Mouse (Mus musculus) forebrain, embryonic 12.5 days (tissue): ENCODE measurements around the gene Stk24. TPM values are rescaled to one million over a fixed set of nuclear protein-coding genes. Genes with fewer than 3 reads are reported as not detected.

Source experiments
- ATAC-seq: fragments of 200-750 bp; cut with Nextera tagmentation; 2 replicates; pipeline ENCODE4 v1.8.0; 2017; ENCODE audit warnings: moderate TSS enrichment; ENCODE audit not compliant: low FRiP score
- H3K27ac ChIP-seq: fragments of 300-500 bp; sonication (generic); 2 replicates; pipeline ENCODE4 v1.5.1; 2016; ENCODE audit warnings: mild to moderate bottlenecking
- H3K27me3 ChIP-seq: fragments of 300-500 bp; sonication (generic); 2 replicates; pipeline ENCODE4 v1.6.1; 2016; ENCODE audit warnings: mild to moderate bottlenecking
- H3K36me3 ChIP-seq: fragments of 300-500 bp; sonication (generic); replicated peaks from 2 replicates; pipeline ENCODE4 v1.6.1; 2016; ENCODE audit warnings: mild to moderate bottlenecking
- H3K4me1 ChIP-seq: fragments of 300-500 bp; sonication (generic); 2 replicates; pipeline ENCODE4 v1.6.1; 2016
- H3K4me2 ChIP-seq: fragments of 300-500 bp; sonication (generic); 2 replicates; pipeline ENCODE4 v1.6.1; 2016; ENCODE audit warnings: mild to moderate bottlenecking, moderate library complexity
- H3K4me3 ChIP-seq: fragments of 300-500 bp; sonication (generic); replicated peaks from 2 replicates; pipeline ENCODE4 v1.5.1; 2016; ENCODE audit warnings: mild to moderate bottlenecking
- H3K9ac ChIP-seq: fragments of 300-500 bp; sonication (generic); 2 replicates; pipeline ENCODE4 v1.6.1; 2016; ENCODE audit warnings: mild to moderate bottlenecking
- H3K9me3 ChIP-seq: fragments of 300-500 bp; sonication (generic); 2 replicates; pipeline ENCODE4 v1.6.1; 2016
- WGBS: fragments of 180-500 bp; shearing (Covaris S2); methylation state at CpG from one replicate; pipeline ENCODE4 v1.1.7; 2016; 5-methylcytosine and 5-hydroxymethylcytosine counted together
- polyA plus RNA-seq: library from polyadenylated mRNA; unstranded; fragments of >200 nt; fragmentation: Nextera tagmentation; extraction: Ambion mirVana; gene quantifications from 2 replicates; pipeline ENCODE4 v1.2.1, GENCODE M21; 2016

Gene Stk24
- polyA plus RNA-seq, 1 experiment from 2014 or later: 41.3 TPM

- Histone ChIP-seq H3K9ac (no peak overlapping the region), H3K27me3 (no peaks in the 10 kb centered on the region), H3K36me3 (peaks cover 14% of the 10 kb centered on the region; the same call in 1 of the 2 replicates), H3K4me2 (no peak overlapping the region), H3K4me3 (no peak overlapping the region), H3K4me1 (peaks cover 18% of the 10 kb centered on the region), H3K27ac (no peak overlapping the region), H3K9me3 (0 out of 2 replicates have a peak, but pooled peaks cover 3% of the 10 kb centered on the region)
- 59% methylated on average over 3 of the region's 3 CpGs for WGBS
- no peak for ATAC-seq
Observed at GRCm38 (mm10) chr14:121359015-121359414, 20.8 kb downstream of the Stk24 start.

GRCm38 (mm10) chr14:121358327-121358726 lies 21.5 kb downstream of the Stk24 start:
- ATAC-seq: no peak
- 89% methylated on average over 1 of the region's 1 CpGs for WGBS
- H3K4me1 ChIP-seq: peaks cover 18% of the 10 kb centered on the region

DNA sequence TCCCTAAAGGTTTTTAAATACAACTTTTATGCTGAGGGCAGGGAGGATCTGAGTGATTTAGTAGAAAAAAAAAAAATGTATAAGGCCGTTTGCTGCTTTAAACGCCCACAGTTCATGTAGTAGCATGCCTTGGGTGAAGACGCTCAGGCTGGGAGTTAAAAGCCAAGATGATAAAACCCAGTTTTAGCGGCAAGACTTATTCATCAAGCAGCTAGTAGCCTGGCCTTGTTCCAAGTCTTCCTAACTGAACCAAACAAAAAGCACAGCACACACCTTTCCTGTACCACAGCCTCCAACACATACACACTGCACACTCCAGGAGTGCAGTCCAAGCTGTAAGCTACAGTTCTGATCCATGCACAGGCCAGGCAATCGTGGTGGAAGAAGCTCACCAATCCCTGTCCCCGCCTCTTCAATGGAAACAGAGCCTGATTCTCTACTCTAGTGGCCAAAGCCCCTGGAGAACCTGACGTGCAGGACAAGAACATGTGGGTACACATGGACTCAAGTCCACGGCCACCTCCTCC lies 23.4 kb downstream of the Stk24 start:
- Histone ChIP-seq H3K4me1 (peaks cover 18% of the 10 kb centered on the region), H3K36me3 (peaks cover 3% of the 10 kb centered on the region; the same call in 1 of the 2 replicates), H3K27ac (no peak overlapping the region), H3K9ac (no peak overlapping the region), H3K27me3 (no peaks in the 10 kb centered on the region), H3K4me2 (no peak overlapping the region), H3K9me3 (no peaks in the 10 kb centered on the region), H3K4me3 (no peak overlapping the region)
- ATAC-seq: no peak
- 87% methylated on average over 8 of the region's 8 CpGs for WGBS

More at GRCm38 (mm10) chr14:121358327-121358726, 21.5 kb downstream of the Stk24 start:
- Histone ChIP-seq H3K36me3 (peaks cover 14% of the 10 kb centered on the region; the same call in 1 of the 2 replicates), H3K27ac (no peak overlapping the region), H3K9ac (no peak overlapping the region), H3K9me3 (no peaks in the 10 kb centered on the region), H3K4me2 (no peak overlapping the region), H3K27me3 (no peaks in the 10 kb centered on the region), H3K4me3 (no peak overlapping the region)

DNA sequence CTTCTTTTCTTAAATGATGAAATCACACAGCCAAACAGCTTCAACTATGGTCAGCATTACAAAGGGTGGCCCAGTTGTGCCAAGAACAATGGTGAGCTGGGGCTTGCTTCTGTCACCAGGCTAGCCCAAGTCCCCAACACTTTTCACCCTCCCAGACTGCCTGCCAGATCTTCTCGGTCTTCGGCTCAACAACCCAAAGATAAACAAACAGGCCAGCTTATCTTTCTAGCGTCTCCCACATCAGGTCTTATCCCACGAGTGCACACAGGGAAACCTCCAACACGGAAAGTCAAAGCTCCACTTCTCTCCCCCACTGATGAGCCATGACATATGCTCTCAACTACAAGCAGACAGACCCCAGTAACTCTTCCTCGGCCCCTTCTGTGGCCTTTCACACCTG lies 24.1 kb downstream of the Stk24 start:
- WGBS: 82% methylated on average over 6 of the region's 6 CpGs
- H3K36me3 ChIP-seq: no peaks in the 10 kb centered on the region; the same call in 1 of the 2 replicates
- no peaks in the 10 kb centered on the region for H3K9me3 ChIP-seq

DNA sequence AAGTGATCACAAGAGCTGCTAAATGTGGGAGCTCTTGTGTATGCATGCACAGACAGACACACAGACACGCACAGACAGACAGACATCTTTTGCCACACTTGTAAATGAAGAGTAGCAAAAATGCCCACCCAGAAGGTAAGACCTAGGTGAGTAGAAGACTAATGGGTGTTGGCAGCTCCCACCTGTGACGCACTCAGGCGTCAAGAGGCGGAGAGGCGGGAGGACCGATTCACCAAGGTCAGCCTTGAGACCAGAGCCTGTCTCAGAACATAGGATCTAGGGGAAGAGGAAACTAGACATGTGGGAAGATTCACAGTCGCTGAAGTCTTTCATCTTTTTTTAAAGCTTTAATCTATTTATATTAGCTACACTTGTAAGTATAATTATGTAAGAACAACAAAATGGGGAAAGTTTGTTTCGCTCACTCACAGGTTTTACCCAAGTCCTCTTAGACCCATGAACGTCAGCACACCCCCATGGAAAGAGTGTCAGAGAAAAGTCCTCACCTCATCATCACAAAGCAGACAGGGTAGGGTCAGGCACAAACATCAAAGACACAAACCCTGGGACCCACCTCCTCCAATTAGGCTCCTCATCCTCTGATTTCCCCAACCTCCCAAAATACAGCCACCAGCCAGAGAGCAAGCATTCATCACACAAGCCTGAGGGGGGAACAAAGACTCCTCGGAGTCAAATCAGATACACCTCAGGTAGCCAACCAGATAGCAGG lies 26.0 kb downstream of the Stk24 start:
- peaks cover 4% of the 10 kb centered on the region; the same call in 1 of the 2 replicates for H3K4me1 ChIP-seq
- H3K4me2 ChIP-seq: no peak overlapping the region
- H3K9ac ChIP-seq: no peak overlapping the region
- 91% methylated on average over 10 of the region's 10 CpGs for WGBS
- no peak for ATAC-seq
- H3K27ac ChIP-seq: no peak overlapping the region
- no peaks in the 10 kb centered on the region for H3K9me3 ChIP-seq
- no peaks in the 10 kb centered on the region; the same call in 1 of the 2 replicates for H3K36me3 ChIP-seq
- no peaks in the 10 kb centered on the region for H3K27me3 ChIP-seq
- no peak overlapping the region for H3K4me3 ChIP-seq

More for the DNA sequence above, 24.1 kb downstream of the Stk24 start:
- ATAC-seq: no peak
- Histone ChIP-seq H3K27ac (no peak overlapping the region), H3K4me3 (no peak overlapping the region), H3K9ac (no peak overlapping the region), H3K4me1 (peaks cover 17% of the 10 kb centered on the region), H3K27me3 (no peaks in the 10 kb centered on the region), H3K4me2 (no peak overlapping the region)

- H3K4me2 ChIP-seq: no peak overlapping the region
- H3K27ac ChIP-seq: no peak overlapping the region
- no peaks in the 10 kb centered on the region for H3K27me3 ChIP-seq
- peaks cover 11% of the 10 kb centered on the region; the same call in 1 of the 2 replicates for H3K4me1 ChIP-seq
- no peaks in the 10 kb centered on the region for H3K9me3 ChIP-seq
- WGBS: 86% methylated on average over 6 of the region's 6 CpGs
- H3K9ac ChIP-seq: no peak overlapping the region
- no peaks in the 10 kb centered on the region; the same call in 1 of the 2 replicates for H3K36me3 ChIP-seq
- no peak overlapping the region for H3K4me3 ChIP-seq
- ATAC-seq: no peak
Observed at GRCm38 (mm10) chr14:121352744-121353143, 27.1 kb downstream of the Stk24 start.

DNA sequence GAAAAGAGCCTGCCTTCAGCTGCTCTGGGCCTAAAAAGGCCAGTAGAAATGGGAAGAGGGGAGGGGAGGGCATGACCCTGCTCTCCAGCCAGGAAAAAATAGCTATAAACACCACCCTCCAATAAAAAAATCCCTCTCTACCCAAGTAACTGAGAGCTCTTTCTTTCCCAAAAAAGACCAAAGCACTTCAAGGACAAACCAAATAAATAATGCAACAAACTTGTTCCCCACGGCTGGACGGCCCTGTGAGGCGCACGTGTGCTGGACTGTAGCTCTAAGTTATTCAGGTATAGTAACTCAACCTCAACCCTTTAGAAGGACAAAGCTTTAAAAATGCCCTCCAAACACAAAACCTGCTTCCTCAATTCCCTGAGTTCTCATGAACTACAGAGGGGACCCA lies 28.1 kb downstream of the Stk24 start:
- Histone ChIP-seq H3K4me2 (no peak overlapping the region), H3K27ac (no peak overlapping the region), H3K27me3 (no peaks in the 10 kb centered on the region), H3K36me3 (no peaks in the 10 kb centered on the region; the same call in 1 of the 2 replicates), H3K4me1 (peaks cover 14% of the 10 kb centered on the region; the same call in 1 of the 2 replicates), H3K4me3 (no peak overlapping the region), H3K9ac (no peak overlapping the region), H3K9me3 (no peaks in the 10 kb centered on the region)
- WGBS: 88% methylated on average over 4 of the region's 4 CpGs
- no peak for ATAC-seq

DNA sequence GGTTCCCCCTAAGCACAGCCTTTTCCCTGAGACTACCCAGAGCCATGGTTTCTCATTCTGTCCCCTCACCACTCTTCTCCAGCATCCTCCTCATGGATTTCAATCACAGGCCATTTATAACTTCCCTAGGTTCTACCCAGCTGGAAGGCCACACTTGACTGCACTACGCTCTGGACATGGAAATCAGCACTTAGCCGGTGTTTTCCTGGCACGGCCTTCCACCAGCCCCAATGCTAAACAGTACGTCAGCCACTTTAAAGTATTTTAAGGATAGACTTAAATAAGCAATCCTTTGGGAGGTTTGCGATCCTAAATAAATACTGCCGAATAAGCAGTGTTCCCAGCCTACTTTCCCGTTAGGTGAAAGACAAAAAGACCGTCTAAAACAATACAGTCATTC lies 29.8 kb downstream of the Stk24 start:
- Histone ChIP-seq H3K4me3 (no peak overlapping the region), H3K27me3 (no peaks in the 10 kb centered on the region), H3K9me3 (no peaks in the 10 kb centered on the region), H3K36me3 (no peaks in the 10 kb centered on the region; the same call in 1 of the 2 replicates), H3K27ac (no peak overlapping the region), H3K4me2 (no peak overlapping the region), H3K9ac (no peak overlapping the region), H3K4me1 (peaks cover 16% of the 10 kb centered on the region)
- ATAC-seq: no peak
- 86% methylated on average over 8 of the region's 8 CpGs for WGBS

- Histone ChIP-seq H3K9ac (no peak overlapping the region), H3K4me1 (peaks cover 16% of the 10 kb centered on the region), H3K27me3 (no peaks in the 10 kb centered on the region), H3K36me3 (no peaks in the 10 kb centered on the region), H3K4me2 (no peak overlapping the region), H3K9me3 (no peaks in the 10 kb centered on the region), H3K4me3 (no peak overlapping the region), H3K27ac (no peak overlapping the region)
- ATAC-seq: no peak
- WGBS: 87% methylated on average over 5 of the region's 5 CpGs
Observed at GRCm38 (mm10) chr14:121349291-121349690, 30.5 kb downstream of the Stk24 start.

DNA sequence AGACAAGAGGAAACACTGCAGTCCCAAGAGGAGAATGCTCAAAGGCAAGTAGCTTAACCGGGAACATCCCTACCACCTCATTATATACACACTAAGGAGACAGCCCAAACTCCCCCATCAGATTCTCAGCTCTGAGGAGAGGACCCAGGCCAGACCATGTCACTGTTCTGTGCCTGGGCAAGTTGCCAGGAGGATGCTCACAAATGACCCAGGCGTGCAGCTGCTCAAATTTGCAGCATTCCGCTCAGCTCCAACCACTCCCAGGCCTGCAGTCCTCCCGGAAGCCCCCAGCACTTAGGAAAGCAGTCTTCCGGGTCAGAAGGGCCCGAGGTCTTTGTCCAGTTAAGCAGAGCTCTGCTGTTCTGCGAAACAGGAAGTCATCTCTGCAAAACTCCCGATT lies 31.6 kb downstream of the Stk24 start:
- Histone ChIP-seq H3K9ac (no peak overlapping the region), H3K9me3 (no peaks in the 10 kb centered on the region), H3K27ac (no peak overlapping the region), H3K4me1 (peaks cover 16% of the 10 kb centered on the region), H3K27me3 (no peaks in the 10 kb centered on the region), H3K4me3 (no peak overlapping the region), H3K36me3 (no peaks in the 10 kb centered on the region), H3K4me2 (no peak overlapping the region)
- ATAC-seq: no peak
- 69% methylated on average over 8 of the region's 8 CpGs for WGBS

DNA sequence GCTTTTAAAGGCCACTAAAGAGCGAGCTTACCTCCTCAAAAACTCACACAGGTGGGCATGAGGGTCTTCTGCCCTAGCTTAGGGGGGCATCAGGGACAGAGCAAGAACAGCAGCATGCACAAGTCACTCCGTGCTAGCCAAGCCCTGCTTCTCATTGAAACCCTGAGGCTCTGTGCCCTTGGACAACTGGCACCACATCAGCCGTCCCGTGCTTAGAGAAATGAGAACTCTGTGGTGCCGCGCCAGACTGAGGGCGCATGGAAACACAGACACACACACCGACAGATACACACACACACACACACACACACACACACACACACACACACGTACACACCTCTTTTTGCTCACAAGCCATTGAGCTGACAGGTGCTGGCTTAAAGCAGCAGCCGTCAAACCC lies 32.7 kb downstream of the Stk24 start:
- Histone ChIP-seq H3K9ac (no peak overlapping the region), H3K4me2 (no peak overlapping the region), H3K4me1 (peaks cover 16% of the 10 kb centered on the region), H3K9me3 (no peaks in the 10 kb centered on the region), H3K4me3 (no peak overlapping the region), H3K27ac (no peak overlapping the region), H3K36me3 (no peaks in the 10 kb centered on the region), H3K27me3 (no peaks in the 10 kb centered on the region)
- WGBS: 91% methylated on average over 10 of the region's 10 CpGs
- no peak for ATAC-seq

- Histone ChIP-seq H3K4me3 (no peak overlapping the region), H3K9ac (no peak overlapping the region), H3K36me3 (no peaks in the 10 kb centered on the region), H3K27me3 (no peaks in the 10 kb centered on the region), H3K4me2 (no peak overlapping the region), H3K4me1 (peaks cover 16% of the 10 kb centered on the region), H3K9me3 (no peaks in the 10 kb centered on the region), H3K27ac (no peak overlapping the region)
- ATAC-seq: no peak
- WGBS: 91% methylated on average over 4 of the region's 4 CpGs
Observed at GRCm38 (mm10) chr14:121346654-121347053, 33.2 kb downstream of the Stk24 start.

GRCm38 (mm10) chr14:121346053-121346452 lies 33.8 kb downstream of the Stk24 start:
- 81% methylated on average over 4 of the region's 4 CpGs for WGBS
- Histone ChIP-seq H3K27ac (no peak overlapping the region), H3K9ac (no peak overlapping the region), H3K36me3 (no peaks in the 10 kb centered on the region), H3K27me3 (no peaks in the 10 kb centered on the region), H3K9me3 (no peaks in the 10 kb centered on the region), H3K4me3 (no peak overlapping the region), H3K4me2 (no peak overlapping the region), H3K4me1 (peaks cover 16% of the 10 kb centered on the region)
- peak; percentile 31; the same call in 1 of the 2 replicates for ATAC-seq
